Mouse (Mus musculus) embryonic facial prominence, embryonic 14.5 days (tissue): ENCODE measurements around the gene Exo1. TPM values are rescaled to one million over a fixed set of nuclear protein-coding genes. Genes with fewer than 3 reads are reported as not detected.
A peak's percentile ranks its signal among the peaks of the same experiment; 100 is the strongest.

Experiments
- ATAC-seq: fragments of 200-750 bp; cut with Nextera tagmentation; 2 replicates; pipeline ENCODE4 v1.8.0; 2017; ENCODE audit warnings: low read depth, moderate number of reproducible peaks, moderate TSS enrichment
- DNase-seq: peaks from one replicate; pipeline ENCODE4 v3.0.0-alpha.2; 2015; ENCODE audit warnings: low spot score
- H3K27ac ChIP-seq: fragments of 300-500 bp; sonication (generic); replicated peaks from 2 replicates; pipeline ENCODE4 v1.5.1; 2014; ENCODE audit warnings: low read depth, mild to moderate bottlenecking, low read length, moderate library complexity
- H3K27me3 ChIP-seq: fragments of 300-500 bp; sonication (generic); replicated peaks from 2 replicates; pipeline ENCODE4 v1.6.1; 2014; ENCODE audit warnings: low read length; ENCODE audit not compliant: control insufficient read depth, insufficient read depth
- H3K36me3 ChIP-seq: fragments of 300-500 bp; sonication (generic); 2 replicates; pipeline ENCODE4 v1.6.1; 2014; ENCODE audit warnings: low read length, mixed read lengths; ENCODE audit not compliant: control insufficient read depth, insufficient read depth
- H3K4me1 ChIP-seq: fragments of 300-500 bp; sonication (generic); 2 replicates; pipeline ENCODE4 v1.6.1; 2014; ENCODE audit warnings: antibody characterized with exemption, low read length; ENCODE audit not compliant: control insufficient read depth, insufficient read depth
- H3K4me2 ChIP-seq: fragments of 300-500 bp; sonication (generic); 2 replicates; pipeline ENCODE4 v1.6.1; 2014; ENCODE audit warnings: low read depth, mild to moderate bottlenecking, low read length, moderate library complexity, mixed read lengths
- H3K4me3 ChIP-seq: fragments of 300-500 bp; sonication (generic); 2 replicates; pipeline ENCODE4 v1.5.1; 2014; ENCODE audit warnings: low read depth, mild to moderate bottlenecking, low read length
- H3K9ac ChIP-seq: fragments of 300-500 bp; sonication (generic); 2 replicates; pipeline ENCODE4 v1.6.1; 2014; ENCODE audit warnings: low read depth, mild to moderate bottlenecking, low read length, moderate library complexity, mixed read lengths
- H3K9me3 ChIP-seq: fragments of 300-500 bp; sonication (generic); 2 replicates; pipeline ENCODE4 v1.6.1; 2016; ENCODE audit warnings: low read length; ENCODE audit not compliant: control insufficient read depth
- WGBS: fragments of 180-500 bp; shearing (Covaris S2); extraction: QIAGEN DNeasy Blood & Tissue Kit; methylation state at CpG from one replicate; pipeline ENCODE4 v1.1.7; 2014; 5-methylcytosine and 5-hydroxymethylcytosine counted together
- polyA plus RNA-seq: library from polyadenylated mRNA; unstranded; fragments of >200 nt; fragmentation: Nextera tagmentation; extraction: Ambion mirVana; gene quantifications from 2 replicates; pipeline ENCODE4 v1.2.1, GENCODE M21; 2014

Exo1 gene
- polyA plus RNA-seq, 1 experiment from 2014 or later: 51.2 TPM

- Histone ChIP-seq H3K27me3 (no peaks in the 10 kb centered on the region), H3K27ac (no peak overlapping the region), H3K4me1 (no peaks in the 10 kb centered on the region), H3K36me3 (no peaks in the 10 kb centered on the region), H3K9ac (0 out of 2 replicates have a peak overlapping the region, but pooled peaks have one; percentile 9), H3K9me3 (no peaks in the 10 kb centered on the region), H3K4me2 (peak overlapping the region; percentile 33), H3K4me3 (no peak overlapping the region)
- DNase-seq (peak; percentile 93), ATAC-seq (peak; percentile 53)
- 12% methylated on average over 11 of the region's 11 CpGs for WGBS
Measured at GRCm38 (mm10) chr1:175936282-175936737, 55.9 kb downstream of the Exo1 start.

GRCm38 (mm10) chr1:175938731-175939130 lies 58.4 kb downstream of the Exo1 start:
- H3K4me1 ChIP-seq: no peaks in the 10 kb centered on the region
- H3K36me3 ChIP-seq: no peaks in the 10 kb centered on the region
- no peak overlapping the region for H3K4me3 ChIP-seq
- no peak overlapping the region for H3K4me2 ChIP-seq
- H3K27me3 ChIP-seq: no peaks in the 10 kb centered on the region
- 81% methylated on average over 3 of the region's 3 CpGs for WGBS
- DNase-seq (no peak), ATAC-seq (no peak)
- H3K9ac ChIP-seq: no peak overlapping the region
- no peaks in the 10 kb centered on the region for H3K9me3 ChIP-seq
- no peak overlapping the region for H3K27ac ChIP-seq

GRCm38 (mm10) chr1:175943168-175943567 lies 62.8 kb downstream of the Exo1 start:
- no peak for ATAC-seq
- 95% methylated on average over 7 of the region's 7 CpGs for WGBS

GRCm38 (mm10) chr1:175946718-175947315 lies 66.4 kb downstream of the Exo1 start:
- no peak overlapping the region for H3K9ac ChIP-seq
- ATAC-seq (no peak), DNase-seq (no peak)
- H3K27ac ChIP-seq: no peak overlapping the region
- H3K9me3 ChIP-seq: no peaks in the 10 kb centered on the region
- H3K4me2 ChIP-seq: no peak overlapping the region
- WGBS: 73% methylated on average over 4 of the region's 4 CpGs
- no peak overlapping the region for H3K4me3 ChIP-seq
- H3K27me3 ChIP-seq: no peaks in the 10 kb centered on the region
- H3K4me1 ChIP-seq: peaks cover 3% of the 10 kb centered on the region; the same call in 1 of the 2 replicates
- no peaks in the 10 kb centered on the region for H3K36me3 ChIP-seq

More at GRCm38 (mm10) chr1:175943168-175943567, 62.8 kb downstream of the Exo1 start:
- Histone ChIP-seq H3K27ac (no peak overlapping the region), H3K36me3 (no peaks in the 10 kb centered on the region), H3K4me1 (no peaks in the 10 kb centered on the region), H3K27me3 (no peaks in the 10 kb centered on the region), H3K9ac (no peak overlapping the region), H3K4me3 (no peak overlapping the region), H3K9me3 (no peaks in the 10 kb centered on the region), H3K4me2 (no peak overlapping the region)
- no peak for DNase-seq

- 41% methylated on average over 3 of the region's 3 CpGs for WGBS
- DNase-seq (no peak), ATAC-seq (no peak)
- H3K36me3 ChIP-seq: no peaks in the 10 kb centered on the region
- no peak overlapping the region for H3K4me3 ChIP-seq
- H3K4me2 ChIP-seq: no peak overlapping the region
- no peak overlapping the region for H3K9ac ChIP-seq
- no peak overlapping the region for H3K27ac ChIP-seq
- no peaks in the 10 kb centered on the region for H3K27me3 ChIP-seq
- H3K9me3 ChIP-seq: no peaks in the 10 kb centered on the region
- peaks cover 3% of the 10 kb centered on the region; the same call in 1 of the 2 replicates for H3K4me1 ChIP-seq
Measured at GRCm38 (mm10) chr1:175950421-175950820, 70.0 kb downstream of the Exo1 start.

GRCm38 (mm10) chr1:175950851-175951250 lies 70.5 kb downstream of the Exo1 start:
- Histone ChIP-seq H3K27ac (no peak overlapping the region), H3K4me2 (no peak overlapping the region), H3K27me3 (no peaks in the 10 kb centered on the region), H3K9me3 (no peaks in the 10 kb centered on the region), H3K4me3 (no peak overlapping the region), H3K4me1 (peaks cover 3% of the 10 kb centered on the region; the same call in 1 of the 2 replicates), H3K9ac (no peak overlapping the region), H3K36me3 (no peaks in the 10 kb centered on the region)
- ATAC-seq (no peak), DNase-seq (no peak)
- 64% methylated on average over 2 of the region's 2 CpGs for WGBS

GRCm38 (mm10) chr1:175961786-175962185 lies 81.4 kb downstream of the Exo1 start:
- H3K4me2 ChIP-seq: no peak overlapping the region
- H3K36me3 ChIP-seq: no peaks in the 10 kb centered on the region
- no peaks in the 10 kb centered on the region for H3K27me3 ChIP-seq
- 84% methylated on average over 2 of the region's 2 CpGs for WGBS
- H3K4me1 ChIP-seq: no peaks in the 10 kb centered on the region
- ATAC-seq (no peak), DNase-seq (no peak)
- no peak overlapping the region for H3K9ac ChIP-seq
- no peak overlapping the region for H3K4me3 ChIP-seq
- H3K9me3 ChIP-seq: no peaks in the 10 kb centered on the region
- H3K27ac ChIP-seq: no peak overlapping the region
